Mouse (Mus musculus) megakaryocyte-erythroid progenitor cell, adult 5-6 weeks (primary cell): ENCODE data around the gene H2afv. TPM values are rescaled to one million over a fixed set of nuclear protein-coding genes. Genes with fewer than 3 reads are reported as not detected.
"Not testable (repeated sequence)": the region's sequence is repeated elsewhere in the genome, so short reads cannot be mapped to it uniquely, and the experiment has no call there.

ENCODE experiments used
- ATAC-seq: replicated peaks from 2 replicates; pipeline ENCODE4 v1.8.0; 2016; ENCODE audit warnings: mild to moderate bottlenecking, inconsistent platforms; ENCODE audit not compliant: severe bottlenecking, poor library complexity, low FRiP score, low TSS enrichment
- total RNA-seq, 2 experiments: library from RNA; stranded (forward) in 1 of 2; stranded (reverse) in 1 of 2; fragments of 200-1000, 215-1000 nt in 1 of 2; fragments of >200 nt in 1 of 2; fragmentation: Nextera tagmentation in 1 of 2; gene quantifications; 2 replicates each; pipeline ENCODE4 v1.2.3; 2014 to 2017

The H2afv gene
- total RNA-seq, 2 experiments from 2014 or later, result 85.9 to 178 TPM

DNA sequence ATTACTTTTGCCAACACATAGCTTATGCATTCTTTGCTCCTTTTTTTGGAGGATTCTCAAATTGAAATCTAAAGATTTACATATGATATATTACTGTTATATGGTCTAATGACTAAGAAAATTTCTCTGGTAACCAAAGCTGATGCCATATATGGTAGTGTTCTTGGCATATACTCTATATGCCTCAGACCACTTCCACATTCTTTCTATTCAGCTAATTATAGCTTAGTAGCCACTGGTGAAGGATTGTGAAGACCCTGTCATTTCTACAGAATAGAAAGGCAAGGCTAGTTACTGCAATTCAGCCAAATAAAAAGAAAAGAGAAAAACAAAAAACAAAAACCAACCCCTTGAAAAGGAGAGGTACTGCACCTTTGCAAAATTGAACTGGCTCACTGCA, 27.8 kb upstream of the H2afv start:
- no peak for ATAC-seq

DNA sequence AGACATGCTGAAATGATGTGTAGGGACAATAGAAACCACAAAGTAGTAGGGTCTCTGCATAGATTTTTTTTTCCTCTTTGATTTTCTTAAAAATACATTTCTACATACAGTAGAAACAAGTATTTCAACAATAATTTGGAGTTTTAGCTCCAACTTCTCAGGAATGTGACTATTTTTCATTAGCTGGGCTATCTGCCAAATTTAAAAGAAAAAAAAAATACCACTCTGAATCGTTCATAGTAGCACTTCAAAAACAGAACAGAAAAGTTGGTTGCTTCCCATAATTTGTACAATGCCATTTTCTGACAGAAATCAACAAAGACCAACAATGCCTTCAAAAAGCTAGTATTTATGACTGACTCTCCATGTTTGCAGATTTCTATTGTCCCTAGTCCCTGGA, 27.2 kb upstream of the H2afv start:
- ATAC-seq, result no peak

DNA sequence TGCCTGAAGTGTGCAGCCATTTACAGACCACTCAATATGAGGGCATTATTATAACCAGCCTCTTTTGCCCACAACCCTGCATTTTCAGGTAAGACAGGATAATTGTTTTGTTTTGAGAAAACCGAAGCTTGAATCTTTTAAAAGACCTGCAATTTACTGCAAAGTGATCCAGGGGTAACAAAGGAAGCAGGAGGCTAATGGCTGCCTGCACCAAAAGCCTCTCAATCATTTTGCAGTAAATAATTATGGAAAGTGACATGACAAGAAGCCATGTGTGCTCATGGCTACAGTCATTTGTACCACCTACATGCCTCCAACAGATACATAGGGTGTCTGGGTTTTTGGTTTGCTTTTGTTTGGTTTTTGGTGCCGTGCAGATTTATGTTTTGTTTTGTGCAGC, 26.8 kb upstream of the H2afv start:
- ATAC-seq, result no peak

DNA sequence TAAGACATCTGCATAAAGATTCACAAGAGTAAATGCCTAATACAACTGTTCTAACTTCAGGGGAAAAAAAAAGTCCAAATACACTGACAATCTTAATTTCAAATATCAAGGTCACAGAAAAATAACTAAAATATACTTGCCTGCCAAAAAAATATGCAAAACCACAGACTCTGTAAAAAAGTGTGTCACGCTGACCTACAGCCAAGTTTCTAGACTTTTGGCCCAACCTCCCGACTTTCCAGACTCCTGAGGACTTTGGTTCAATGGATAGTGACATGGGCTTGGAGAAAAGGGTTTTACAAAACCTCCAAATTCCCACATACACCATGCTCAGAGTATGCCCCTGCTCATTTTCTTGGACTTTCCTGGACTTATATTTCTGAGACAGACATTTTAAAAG, 24.3 kb upstream of the H2afv start:
- ATAC-seq, result no peak

DNA sequence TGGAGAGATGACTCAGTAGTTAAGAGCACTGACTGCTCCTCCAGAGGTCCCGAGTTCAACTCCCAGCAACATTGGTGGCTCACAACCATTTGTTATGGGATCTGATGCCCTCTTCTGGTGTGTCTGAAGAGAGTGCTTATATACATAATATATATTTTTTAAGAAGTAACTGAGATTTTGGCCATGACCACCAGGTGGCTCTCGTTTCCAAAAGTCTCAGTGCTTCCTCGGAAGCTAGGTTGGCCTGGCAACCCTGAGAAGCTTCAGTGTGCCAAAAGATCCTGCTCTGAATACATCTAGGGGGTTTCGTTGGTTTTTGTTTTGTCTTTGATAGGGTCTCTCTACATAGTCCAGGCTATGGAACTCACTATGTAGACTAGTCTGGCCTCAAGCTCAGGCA, 20.9 kb upstream of the H2afv start:
- ATAC-seq, result peak; percentile 81

DNA sequence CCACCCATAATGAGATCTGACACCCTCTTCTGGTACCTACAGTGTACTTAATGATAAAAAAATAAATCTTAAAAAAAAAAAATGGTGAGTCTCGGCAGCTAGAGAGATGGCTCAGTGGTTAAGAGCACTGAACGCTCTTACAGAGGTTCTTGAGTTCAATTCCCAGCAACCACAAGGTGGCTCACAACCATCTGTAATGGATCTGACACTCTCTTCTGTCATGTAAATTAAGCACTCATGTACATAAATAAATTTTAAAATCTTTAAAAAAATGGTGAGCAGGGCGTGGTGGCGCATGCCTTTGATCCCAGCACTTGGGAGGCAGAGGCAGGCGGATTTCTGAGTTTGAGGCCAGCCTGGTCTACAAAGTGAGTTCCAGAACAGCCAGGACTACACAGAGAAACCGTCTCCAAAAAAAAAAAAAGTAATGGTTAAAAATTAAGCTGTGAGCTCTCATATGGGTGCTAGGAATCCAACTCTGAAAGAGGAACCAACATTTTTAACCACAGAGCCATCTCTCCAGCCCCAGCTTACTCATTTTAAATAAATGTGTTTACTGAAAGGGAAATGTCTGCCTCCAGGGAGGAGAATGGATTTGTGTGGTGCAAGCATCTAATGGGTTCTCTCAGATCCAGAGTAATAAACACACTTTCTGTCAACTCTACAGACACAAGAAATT, 19.1 kb upstream of the H2afv start:
- no peak for ATAC-seq

DNA sequence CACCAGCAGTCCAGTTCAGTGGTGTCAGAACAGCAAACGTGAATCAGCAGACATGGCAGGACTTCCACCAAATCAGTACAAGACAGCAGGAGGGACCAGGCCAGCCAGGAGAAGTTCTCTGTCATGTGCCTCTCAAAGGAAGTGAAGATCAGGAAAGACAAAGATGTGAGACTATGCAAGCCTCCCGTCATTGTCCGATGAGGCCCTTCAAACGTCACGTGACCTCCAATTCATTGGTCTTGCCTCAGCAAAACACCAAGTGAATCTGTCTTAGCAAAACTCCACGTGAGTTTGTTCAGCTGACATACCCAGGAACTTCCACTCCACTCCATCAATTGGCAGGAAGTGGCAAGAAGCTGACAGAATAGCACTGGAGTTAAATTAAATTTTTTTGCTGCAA, 11.8 kb upstream of the H2afv start:
- no peak for ATAC-seq

DNA sequence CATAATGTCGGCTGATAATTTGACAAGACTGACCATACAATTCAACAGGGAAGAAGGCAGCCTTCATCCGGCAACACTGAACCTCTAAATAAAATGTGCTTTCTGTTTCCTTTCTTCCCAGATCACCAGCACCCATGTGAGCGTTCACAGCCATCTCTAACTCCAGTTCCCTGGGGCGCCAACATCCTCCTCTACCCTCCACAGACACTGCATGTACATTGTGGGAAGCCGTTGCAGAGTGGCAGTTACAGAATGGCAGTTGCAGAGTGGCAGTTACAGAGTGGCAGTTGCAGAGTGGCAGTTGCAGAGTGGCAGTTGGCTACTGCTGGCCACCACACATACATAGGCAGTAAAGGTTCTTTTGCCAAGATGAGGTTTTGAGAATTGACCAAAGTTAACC, 3.9 kb upstream of the H2afv start:
- not testable (repeated sequence) for ATAC-seq

DNA sequence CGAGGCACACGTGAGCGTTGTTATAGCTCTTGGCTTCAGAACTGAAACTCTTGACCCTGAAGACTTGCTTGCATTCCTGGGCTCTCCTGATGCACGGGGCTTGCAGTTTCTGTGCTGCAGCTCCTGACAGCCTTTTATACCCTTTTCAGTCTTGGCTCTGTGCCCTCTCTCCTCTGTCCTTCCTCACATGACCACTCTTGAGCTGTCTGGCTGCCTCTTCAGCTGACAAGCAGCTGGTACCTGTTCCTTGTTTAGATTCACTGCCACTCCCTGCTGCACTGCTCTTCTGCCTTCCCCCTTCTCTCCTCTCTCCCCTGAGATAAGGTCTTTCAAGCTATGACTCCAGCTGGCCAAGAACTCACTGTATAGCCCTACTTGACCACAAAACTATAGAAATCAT, 3.2 kb upstream of the H2afv start:
- no peak for ATAC-seq

DNA sequence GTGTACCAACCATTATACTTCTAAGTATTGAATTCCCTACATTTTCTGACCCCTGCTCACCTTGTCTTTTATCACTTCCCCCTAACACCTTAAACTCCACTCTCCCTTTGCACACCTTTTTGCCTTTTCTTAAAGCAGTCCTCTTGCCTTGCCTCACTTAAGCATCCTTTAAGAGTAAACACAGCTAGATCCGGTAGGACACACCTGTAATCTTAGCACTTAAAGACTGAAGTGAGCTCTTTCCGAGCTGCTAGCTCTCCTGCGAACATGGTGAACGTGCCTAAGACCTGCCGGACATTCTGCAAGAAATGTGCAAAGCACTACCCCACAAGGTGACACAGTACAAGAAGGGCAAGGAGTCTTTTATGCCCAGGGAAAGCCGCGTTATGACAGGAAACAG, 1.7 kb upstream of the H2afv start:
- ATAC-seq, result no peak

DNA sequence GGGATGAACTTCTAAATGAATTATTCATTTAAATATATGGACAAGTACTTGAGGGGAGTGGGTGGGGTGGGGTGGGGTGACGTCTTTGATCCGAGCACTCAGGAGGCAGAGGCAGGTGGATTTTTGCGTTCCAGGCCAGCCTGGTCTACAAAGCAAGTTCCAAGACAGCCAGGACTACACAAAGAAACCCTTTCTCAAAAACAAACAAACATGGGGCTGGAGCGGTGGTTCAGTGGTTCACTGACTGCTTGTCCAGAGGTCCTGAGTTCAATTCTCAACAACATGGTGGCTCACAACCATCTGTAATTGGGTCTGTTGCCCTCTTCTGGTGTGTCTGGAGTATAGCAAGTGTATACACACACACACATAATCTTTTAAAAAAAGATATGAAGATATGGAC, 1.2 kb upstream of the H2afv start:
- no peak for ATAC-seq

DNA sequence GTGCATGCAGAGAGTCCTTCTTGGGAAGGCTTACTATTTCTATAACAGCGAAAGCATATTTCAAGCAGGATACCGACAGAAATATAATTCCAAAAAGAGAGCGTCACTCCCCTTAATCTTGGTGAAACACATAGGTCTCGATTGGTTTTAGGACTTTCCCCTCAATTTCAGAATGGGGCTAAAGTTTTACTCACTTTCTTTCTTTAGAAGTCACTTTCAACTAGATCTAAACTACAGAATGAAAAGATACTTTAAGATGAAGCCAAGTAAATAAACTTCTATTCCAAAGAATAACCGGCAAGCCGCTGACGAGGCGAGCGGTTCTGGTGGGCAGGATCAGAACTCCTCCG, 541 bp downstream of the H2afv start:
- no peak for ATAC-seq

DNA sequence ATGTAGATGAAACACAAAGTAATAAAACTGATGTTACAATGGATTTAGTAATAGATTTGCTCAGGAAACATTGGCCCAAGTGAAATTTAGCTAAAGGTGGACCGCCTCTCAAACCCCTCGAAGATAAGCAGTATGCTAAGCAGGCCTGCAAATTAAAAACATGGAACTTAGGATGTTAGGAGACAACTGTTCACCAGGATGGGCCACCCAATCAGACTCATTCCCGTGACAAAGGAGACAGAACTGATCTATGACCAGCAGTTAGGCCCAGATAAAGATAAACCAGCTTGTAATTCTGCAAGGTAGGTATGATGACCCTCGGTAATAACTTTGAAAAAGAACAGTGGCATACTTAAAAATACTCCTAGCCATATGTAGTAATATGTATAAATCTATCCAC, 1.1 kb downstream of the H2afv start:
- peak; percentile 17 for ATAC-seq

DNA sequence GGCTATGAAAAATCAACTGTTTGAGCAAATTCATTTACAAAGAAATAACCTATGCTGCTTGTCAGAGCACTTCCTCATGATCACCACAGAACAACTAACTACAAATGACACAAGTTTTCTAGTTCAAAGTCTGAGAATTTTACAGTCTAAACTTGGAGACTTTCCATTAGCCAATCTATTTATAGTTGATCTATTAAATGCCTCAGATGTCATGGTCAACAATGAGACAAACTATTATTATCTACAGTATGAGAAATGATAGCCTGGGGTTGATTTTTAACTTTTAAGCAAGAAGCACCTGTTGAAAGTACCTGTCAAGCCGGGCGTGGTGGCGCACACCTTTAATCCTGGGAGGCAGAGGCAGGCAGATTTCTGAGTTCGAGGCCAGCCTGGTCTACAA, 1.7 kb downstream of the H2afv start:
- no peak for ATAC-seq

DNA sequence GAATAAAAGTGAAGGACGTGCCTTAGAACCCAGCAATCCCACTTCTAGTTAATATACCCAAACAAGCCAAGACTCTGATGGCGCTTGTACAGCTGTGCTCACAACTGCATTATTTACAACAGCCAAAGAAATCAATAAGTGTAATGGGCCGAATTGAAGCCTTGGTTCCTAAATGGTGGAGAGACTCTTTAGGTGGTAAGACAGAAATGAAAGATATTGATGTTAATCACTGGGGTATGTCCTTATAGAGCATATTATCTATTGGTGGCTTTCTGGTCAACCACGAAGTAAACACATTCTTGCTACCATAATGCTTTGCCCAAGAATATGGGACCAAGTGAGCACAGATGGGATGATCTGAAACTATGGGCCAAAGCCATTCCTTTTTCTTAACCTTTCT, 4.1 kb downstream of the H2afv start:
- ATAC-seq, result no peak

DNA sequence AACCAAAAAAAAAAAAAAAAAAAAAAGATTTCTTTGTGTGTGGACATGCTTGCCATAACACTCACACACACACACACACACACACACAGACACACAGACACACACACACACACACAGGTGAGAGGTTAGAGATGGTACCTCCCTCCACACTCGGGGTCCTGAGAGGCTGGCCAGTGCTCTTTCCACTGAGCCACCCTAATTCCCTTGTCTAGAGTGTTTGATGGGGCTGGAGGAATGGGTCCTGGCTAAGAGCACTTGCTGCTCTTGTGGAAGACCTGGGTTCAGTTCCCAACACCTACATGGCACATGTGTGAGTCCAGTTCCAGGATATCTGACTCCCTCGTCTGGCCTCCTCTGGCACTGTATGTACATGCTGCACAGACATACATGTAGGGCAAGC, 6.6 kb downstream of the H2afv start:
- no peak for ATAC-seq

DNA sequence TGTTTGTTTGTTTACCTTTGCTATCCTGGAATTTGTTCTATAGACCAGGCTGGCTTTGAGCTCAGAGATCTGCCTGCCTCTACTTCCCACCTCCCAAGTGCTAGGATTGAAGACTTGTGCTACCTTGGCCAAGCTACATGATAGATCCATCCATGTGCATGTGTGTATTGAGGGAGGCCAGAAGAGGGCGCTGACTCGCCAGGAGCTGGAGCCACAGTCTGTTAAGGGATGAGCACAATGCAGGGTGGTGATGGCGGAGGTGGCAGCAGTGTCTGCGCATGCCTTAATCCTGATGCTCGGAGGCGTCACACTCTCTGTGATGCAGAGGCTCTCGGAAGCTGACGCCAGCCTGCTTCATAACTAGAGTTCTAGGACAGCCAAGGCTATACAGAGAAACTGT, 7.8 kb downstream of the H2afv start:
- ATAC-seq, result peak; percentile 97

DNA sequence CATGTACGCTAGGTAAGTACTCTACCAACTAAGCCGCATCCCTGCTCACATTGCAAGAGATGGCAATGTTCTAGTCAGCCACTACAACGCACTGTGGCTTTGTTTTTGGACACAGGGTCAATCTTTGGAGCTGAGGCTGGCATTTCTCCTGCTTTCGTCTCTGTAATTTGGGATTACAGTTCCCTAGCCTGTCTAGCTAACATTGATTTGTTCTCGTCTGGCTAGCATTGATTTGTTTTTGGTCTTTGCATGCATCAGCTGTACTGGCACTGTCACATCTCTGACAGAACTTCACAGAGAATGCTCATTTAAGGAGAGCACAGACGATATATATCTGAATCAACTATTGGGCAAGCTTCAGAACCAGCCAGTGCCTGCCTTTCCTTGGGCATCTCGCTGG, 14.1 kb downstream of the H2afv start:
- ATAC-seq, result no peak

DNA sequence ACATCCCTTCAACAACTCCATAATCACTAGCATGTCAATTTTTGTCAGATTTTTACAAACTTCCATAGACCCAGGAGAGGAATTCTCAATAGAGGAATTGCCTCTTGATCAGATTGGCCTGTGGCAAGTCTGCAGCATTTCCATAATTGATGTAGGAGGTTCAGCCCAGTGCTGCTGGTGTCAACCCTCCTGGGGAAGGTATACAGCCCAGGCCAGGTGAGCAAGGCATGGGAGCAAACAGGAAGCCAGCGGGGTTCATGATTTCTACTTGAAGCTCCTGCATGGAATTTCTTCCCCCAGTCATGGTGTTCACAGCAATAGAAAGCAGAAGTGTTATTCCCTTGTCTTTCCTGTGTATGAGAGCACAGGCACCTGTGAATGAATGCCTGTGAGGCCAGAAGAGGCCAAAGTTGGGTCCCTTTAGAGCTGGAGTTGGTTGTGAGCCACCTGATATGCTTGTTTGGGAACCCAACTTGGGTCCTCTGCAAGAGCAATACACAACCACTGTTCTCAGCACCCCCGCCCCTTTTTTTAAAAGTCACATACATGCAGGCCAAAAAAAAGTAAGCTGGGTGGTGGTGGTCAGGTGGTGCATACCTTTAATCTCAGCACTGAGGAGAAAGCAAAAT, 23.4 kb downstream of the H2afv start:
- no peak for ATAC-seq

DNA sequence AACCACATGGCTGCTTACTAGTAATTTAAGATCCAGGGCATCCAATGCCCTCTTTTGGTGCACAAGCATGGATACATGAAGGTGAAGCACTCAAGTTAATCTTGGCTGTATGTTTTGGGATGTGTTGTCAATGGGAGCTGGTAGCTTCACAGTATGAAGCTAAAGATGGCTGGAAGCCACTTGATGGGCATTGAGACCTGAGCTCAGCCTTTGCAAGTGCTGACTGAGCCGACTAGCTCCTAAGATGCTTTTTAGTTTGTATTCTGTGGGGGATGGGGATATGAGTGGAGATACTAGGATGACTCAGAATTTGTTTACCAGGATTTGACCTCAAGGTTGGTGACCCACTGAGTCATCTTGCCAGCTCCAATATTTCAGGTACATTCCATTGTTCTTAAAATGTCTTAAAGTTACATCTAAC, 23.9 kb downstream of the H2afv start:
- no peak for ATAC-seq

DNA sequence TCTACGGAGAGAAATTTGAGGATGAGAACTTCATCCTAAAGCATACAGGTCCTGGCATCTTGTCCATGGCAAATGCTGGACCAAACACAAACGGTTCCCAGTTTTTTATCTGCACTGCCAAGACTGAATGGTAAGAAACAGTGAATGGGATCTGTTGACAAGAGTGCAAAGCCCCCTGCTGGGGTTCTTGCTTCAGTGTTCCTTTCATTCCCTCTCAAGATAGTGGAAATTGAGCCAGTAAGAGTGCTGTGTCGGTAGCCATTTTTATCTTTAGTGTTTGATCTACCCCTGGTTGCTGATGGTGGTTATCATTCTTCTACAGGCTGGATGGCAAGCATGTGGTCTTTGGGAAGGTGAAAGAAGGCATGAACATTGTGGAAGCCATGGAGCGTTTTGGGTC, 25.1 kb downstream of the H2afv start:
- not testable (repeated sequence) for ATAC-seq

DNA sequence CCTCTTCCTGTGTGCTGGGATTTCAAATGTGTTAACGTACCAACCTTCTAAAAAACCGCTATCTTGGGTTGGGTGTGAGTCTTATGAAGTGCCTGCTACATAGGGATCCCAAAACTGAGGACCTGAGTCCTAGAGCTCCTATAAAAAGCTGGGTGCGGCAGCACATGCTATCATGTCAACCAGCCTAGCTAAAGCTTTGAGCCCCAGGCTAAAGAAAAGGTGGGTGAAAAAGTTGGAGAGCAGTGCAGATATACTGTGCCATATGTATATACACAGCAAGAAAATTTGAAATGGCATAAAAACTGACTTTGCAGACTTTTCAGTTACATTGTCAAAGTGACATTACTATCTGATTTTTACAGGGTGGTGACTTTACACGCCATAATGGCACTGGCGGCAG, 25.5 kb downstream of the H2afv start:
- no peak for ATAC-seq
